Mouse (Mus musculus): Measurements from ENCODE around the gene Bicd2. TPM values are rescaled to one million over a fixed set of nuclear protein-coding genes. Genes with fewer than 3 reads are reported as not detected.

The Bicd2 gene
- polyA plus RNA-seq, 1 experiment from 2014 or later = 45.2 TPM

DNA sequence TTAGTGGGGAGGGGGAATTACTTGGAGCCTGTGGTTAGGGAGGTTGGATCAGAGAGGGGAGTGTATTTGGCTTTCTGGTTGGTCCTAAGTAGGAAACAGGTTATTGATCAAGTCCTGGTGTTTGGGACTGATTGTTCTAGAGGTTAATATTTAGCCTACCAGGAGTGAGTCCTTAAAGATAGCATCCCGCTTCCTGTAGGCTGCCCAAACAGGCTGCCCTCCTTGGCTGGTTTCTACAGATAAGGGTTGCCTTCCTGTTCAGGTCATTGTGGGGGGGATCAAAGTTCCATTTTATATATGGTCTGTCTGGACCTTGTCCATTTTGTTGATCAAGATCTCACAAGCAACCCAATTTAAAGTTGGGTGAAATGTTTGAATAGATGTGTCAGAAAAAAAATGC is 52.2 kb downstream of the Bicd2 start:
- CTCF ChIA-PET = no interaction called here
- H3K27me3 ChIP-seq = no peaks in the 10 kb centered on the region
- no peak for TF ChIP-seq CTCF (IDR thresholded peaks at IDR 0.05)
- ATAC-seq (no peak), DNase-seq (ENCODE audit: low read depth, low spot score) (no peak)
- in situ Hi-C loops (cut with MboI; ENCODE audit: low pct_unique_long_range_greater_than_20kb) = loop anchor here (5.0 kb wide), 1 partner anchor 249 kb away; no protein-coding TSS in a partner anchor
- POLR2A ChIA-PET = no interaction called here

DNA sequence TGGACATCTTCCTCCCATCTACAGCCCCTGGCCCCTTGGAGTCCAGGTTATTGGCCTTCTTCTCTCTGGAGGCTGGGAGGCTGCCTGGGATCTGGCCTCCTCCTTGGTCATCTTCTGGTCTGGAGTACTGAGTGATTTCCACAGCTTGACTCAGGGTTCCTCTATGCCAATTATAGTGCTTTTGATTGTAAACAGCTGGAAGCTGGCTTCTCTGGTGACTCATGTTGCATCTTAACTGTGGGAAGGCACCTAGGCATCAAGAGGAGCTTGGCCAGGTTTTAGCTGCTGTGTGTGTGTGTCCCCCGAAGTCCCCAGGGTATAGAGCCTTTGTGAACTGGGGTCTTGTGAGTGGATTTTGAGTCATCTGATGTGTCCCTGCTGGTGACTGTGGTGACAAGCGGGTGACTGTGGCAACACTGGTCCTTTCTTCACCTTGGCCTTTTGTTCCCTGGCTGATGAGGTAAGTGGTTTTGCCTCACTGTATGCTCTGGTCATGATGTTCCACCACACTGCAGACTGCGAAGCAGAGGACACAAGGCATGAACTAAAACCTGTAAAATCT is 53.6 kb downstream of the Bicd2 start:
- no peak for TF ChIP-seq CTCF (IDR thresholded peaks at IDR 0.05)
- in situ Hi-C loops (cut with MboI; ENCODE audit: low pct_unique_long_range_greater_than_20kb) = loop anchor here (5.0 kb wide), 1 partner anchor 247 kb away; no protein-coding TSS in a partner anchor
- CTCF ChIA-PET = interaction anchor here (1.0 kb wide), 1 partner anchor 9 kb away, joined by 3 read pairs; no protein-coding TSS in a partner anchor
- POLR2A ChIA-PET = no interaction called here
- peak; percentile 27 for ATAC-seq
- DNase-seq (ENCODE audit: low read depth, low spot score) = peak; percentile 28
- H3K27me3 ChIP-seq = no peaks in the 10 kb centered on the region

DNA sequence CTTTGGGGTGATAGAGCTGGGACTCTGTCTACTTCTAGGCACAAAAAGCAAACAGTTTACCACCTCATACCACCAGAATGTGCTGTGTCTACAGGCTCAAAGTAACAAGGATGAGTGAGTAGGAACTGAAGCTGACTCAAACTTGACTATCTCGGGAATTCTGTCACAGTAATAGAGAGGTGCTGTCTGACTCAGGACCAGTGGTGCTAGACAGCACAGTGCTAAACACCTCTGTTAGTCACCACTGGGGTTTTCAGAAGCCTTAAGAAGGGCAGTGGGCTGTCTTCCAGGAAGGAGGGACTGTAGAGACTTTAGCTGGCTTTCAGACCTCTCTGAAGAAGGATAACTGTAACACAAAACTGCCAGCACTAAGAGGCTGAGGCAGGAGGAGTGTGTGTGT is 55.4 kb downstream of the Bicd2 start:
- peak; percentile 71 for ATAC-seq
- peak; percentile 76 for DNase-seq (ENCODE audit: low read depth, low spot score)
- CTCF ChIA-PET = no interaction called here
- no peak for TF ChIP-seq CTCF (IDR thresholded peaks at IDR 0.05)
- POLR2A ChIA-PET = interaction anchor here (0.6 kb wide), 1 partner anchor 19 kb away, joined by 4 read pairs; no protein-coding TSS in a partner anchor
- no peaks in the 10 kb centered on the region for H3K27me3 ChIP-seq
- in situ Hi-C loops (cut with MboI; ENCODE audit: low pct_unique_long_range_greater_than_20kb) = no loop called here

DNA sequence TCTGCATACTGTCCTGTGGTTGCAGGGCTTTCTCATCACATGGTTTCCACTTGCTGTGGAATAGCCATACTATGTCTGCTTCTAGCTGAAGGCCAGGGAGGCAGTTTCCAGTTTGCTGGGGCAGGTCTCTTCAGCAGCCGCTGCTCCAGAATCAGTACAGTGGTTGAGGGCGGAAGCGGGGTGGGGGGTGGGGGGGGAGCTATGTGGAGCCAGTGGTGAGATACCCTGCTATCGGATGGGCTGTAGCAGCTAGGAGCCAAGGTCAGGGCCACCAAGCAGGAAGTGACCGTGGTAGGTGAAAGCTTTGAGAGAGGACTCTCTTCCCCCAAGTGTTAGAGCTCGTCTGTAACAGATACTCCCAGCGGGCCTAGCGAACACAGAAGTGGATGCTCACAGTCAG is 56.8 kb downstream of the Bicd2 start:
- no peaks in the 10 kb centered on the region for H3K27me3 ChIP-seq
- ATAC-seq (no peak), DNase-seq (ENCODE audit: low read depth, low spot score) (no peak)
- TF ChIP-seq CTCF (IDR thresholded peaks at IDR 0.05) = no peak
- POLR2A ChIA-PET = no interaction called here
- CTCF ChIA-PET = no interaction called here
- in situ Hi-C loops (cut with MboI; ENCODE audit: low pct_unique_long_range_greater_than_20kb) = no loop called here

DNA sequence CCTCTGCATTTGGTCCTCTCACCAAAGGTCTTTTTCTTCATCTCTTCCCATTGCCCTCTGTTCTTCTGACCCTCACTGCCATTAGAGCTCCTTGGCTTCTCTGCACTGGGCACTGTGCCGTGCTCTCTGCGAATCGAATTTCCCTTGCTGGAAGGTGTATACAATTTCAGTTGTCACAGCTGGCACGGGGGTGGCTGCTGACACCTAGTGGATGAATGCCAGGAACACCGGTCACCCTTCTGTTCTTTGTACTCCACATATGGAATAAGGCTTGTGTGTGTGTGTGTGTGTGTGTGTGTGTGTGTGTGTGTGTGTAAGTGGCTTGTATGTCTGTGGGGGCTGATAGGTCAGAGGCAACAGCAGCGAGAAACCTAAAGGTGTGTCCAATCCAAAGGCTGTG is 58.8 kb downstream of the Bicd2 start:
- CTCF ChIA-PET = no interaction called here
- no peak for ATAC-seq
- in situ Hi-C loops (cut with MboI; ENCODE audit: low pct_unique_long_range_greater_than_20kb) = no loop called here
- no peak for TF ChIP-seq CTCF (IDR thresholded peaks at IDR 0.05)
- no peaks in the 10 kb centered on the region for H3K27me3 ChIP-seq
- POLR2A ChIA-PET = no interaction called here
- DNase-seq (ENCODE audit: low read depth, low spot score) = no peak

DNA sequence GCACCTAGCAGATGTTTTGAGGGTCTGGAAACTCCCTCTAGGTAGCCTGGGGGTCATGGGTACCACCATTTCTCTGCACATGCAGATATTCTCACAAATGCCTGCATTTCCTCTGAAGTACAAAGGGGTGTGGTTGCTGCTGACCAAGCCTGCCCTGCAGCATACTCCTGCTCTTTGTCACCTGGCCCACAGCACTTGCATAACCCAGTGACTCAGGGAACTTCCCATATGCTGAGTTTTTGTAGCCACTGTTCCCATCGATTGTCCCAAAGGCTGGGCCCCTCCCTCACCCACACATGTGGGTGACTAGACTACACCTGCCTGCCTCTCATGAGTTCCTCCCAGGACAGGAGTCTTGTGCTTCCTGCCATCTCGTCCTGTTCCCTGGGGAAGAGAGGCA is 61.2 kb downstream of the Bicd2 start:
- in situ Hi-C loops (cut with MboI; ENCODE audit: low pct_unique_long_range_greater_than_20kb) = no loop called here
- DNase-seq (ENCODE audit: low read depth, low spot score) (no peak), ATAC-seq (no peak)
- TF ChIP-seq CTCF (IDR thresholded peaks at IDR 0.05) = no peak
- CTCF ChIA-PET = no interaction called here
- POLR2A ChIA-PET = no interaction called here
- peaks cover 3% of the 10 kb centered on the region for H3K27me3 ChIP-seq

DNA sequence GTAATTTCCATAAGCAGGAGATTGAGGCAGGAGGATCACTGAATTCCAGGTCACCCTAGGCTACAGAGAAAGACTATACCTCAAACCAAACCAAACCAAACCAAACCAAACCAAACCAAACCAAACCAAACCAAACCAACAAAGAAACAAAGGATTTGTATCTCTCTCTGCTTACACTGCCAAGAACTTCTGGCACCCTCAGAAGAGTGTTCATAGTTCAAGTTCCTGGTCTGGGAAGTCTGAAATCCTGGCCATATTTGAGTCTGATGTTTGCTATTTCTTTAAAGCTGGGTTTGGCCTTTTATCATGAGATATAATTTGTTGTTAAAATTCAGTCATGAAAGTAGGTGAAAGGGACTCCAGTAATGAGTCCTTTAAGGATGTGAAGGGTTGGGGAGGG is 66.4 kb downstream of the Bicd2 start:
- ATAC-seq (no peak), DNase-seq (ENCODE audit: low read depth, low spot score) (no peak)
- ChIA-PET CTCF (no interaction called here), POLR2A (no interaction called here)
- peaks cover 3% of the 10 kb centered on the region for H3K27me3 ChIP-seq
- in situ Hi-C loops (cut with MboI; ENCODE audit: low pct_unique_long_range_greater_than_20kb) = no loop called here
- no peak for TF ChIP-seq CTCF (IDR thresholded peaks at IDR 0.05)

DNA sequence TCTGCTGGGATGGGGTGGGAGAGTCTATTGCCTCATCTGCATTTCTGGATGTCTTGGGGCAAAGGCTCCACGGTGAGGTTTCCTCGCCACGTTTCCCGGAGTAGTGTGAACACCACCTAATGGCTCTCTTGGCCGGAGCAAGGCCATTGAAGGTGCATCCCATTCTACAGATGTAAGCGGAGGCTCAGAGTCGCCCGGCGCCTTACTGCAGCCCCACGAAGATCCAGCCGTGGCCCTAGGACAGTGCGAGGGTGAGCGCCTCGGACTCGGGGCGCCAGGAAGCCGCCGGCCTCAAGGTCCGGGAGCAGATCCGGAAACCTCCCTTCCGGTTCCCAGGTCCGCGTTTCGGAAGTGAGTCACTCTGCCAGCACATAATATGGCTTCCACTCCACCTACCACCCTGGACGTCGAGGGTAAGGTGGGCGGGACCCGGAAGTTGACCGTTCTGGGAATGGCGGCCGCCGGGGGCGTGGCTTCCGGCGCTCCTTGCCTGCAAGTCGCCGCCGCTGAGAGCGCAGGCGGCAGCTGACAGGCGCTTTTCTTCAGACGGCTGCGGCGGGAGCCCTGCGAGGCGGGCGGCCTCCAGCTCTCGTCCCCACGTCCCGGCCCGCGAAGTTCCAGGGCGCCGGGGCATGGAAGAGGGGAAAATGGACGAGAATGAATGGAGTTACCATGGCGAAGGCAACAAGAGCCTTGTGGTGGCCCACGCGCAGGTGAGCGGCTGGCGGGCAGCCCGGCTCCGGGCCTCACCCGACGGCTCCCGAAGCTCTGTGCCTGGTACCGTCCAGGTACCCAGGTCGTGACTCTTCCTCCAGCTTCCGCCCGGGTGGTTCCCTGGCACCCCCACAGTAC is 79.6 kb downstream of the Bicd2 start, which contains the start of gene Ippk:
Ippk (plus strand) TSS at position 496 of the 852 bp plus-strand sequence.
- peak; percentile 80 for DNase-seq (ENCODE audit: low read depth, low spot score)
- TF ChIP-seq CTCF (IDR thresholded peaks at IDR 0.05) = no peak
- no peaks in the 10 kb centered on the region for H3K27me3 ChIP-seq
- POLR2A ChIA-PET = interaction anchor here (1.5 kb wide), 1 partner anchor 37 kb away, joined by 4 read pairs; no protein-coding TSS in a partner anchor
- ATAC-seq = peak; percentile 96
- CTCF ChIA-PET = no interaction called here
- in situ Hi-C loops (cut with MboI; ENCODE audit: low pct_unique_long_range_greater_than_20kb) = no loop called here

DNA sequence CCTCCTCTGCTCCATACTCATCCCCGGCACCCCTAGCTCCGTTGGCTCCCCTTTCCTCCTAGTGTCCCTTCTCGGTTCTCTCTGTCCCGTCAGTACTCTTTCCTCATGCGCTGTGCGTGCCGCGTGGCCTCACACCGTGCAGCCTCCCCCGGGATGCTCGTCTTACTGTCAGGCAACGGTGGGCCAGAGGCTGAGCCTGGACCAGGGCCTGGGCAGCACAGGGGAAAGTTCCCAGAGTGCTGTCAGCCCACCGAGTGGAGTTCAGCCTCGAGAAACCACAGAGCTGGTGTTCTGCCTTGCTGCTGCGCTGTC is 80.2 kb downstream of the Bicd2 start:
- TF ChIP-seq CTCF (IDR thresholded peaks at IDR 0.05) = no peak
- in situ Hi-C loops (cut with MboI; ENCODE audit: low pct_unique_long_range_greater_than_20kb) = no loop called here
- CTCF ChIA-PET = no interaction called here
- POLR2A ChIA-PET = no interaction called here
- DNase-seq (ENCODE audit: low read depth, low spot score) (no peak), ATAC-seq (peak; percentile 40)
- H3K27me3 ChIP-seq = no peaks in the 10 kb centered on the region

DNA sequence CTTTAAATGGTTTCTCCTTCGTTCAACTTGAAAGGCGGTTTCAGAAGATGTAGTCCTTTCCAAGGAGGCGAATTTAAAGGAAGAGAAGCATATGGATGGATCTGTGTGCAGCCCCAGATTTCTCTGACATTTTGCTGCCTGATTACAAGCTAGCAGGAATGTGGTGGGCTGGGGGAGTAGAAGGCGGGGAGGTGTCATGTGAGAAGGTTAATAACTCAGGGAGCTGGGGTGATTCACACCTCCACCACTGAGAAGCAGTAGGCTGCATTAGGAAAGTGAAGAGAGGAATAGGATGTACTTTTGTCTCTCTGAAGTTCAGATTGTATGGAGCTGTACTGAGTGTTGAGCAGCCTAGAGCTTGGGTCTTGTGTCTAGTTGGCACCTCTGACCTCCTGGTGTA is 80.6 kb downstream of the Bicd2 start:
- ChIA-PET POLR2A (no interaction called here), CTCF (interaction anchor here (1.1 kb wide), 1 partner anchor 84 kb away, joined by 3 read pairs; no protein-coding TSS in a partner anchor)
- in situ Hi-C loops (cut with MboI; ENCODE audit: low pct_unique_long_range_greater_than_20kb) = no loop called here
- ATAC-seq (no peak), DNase-seq (ENCODE audit: low read depth, low spot score) (no peak)
- no peak for TF ChIP-seq CTCF (IDR thresholded peaks at IDR 0.05)
- no peaks in the 10 kb centered on the region for H3K27me3 ChIP-seq

DNA sequence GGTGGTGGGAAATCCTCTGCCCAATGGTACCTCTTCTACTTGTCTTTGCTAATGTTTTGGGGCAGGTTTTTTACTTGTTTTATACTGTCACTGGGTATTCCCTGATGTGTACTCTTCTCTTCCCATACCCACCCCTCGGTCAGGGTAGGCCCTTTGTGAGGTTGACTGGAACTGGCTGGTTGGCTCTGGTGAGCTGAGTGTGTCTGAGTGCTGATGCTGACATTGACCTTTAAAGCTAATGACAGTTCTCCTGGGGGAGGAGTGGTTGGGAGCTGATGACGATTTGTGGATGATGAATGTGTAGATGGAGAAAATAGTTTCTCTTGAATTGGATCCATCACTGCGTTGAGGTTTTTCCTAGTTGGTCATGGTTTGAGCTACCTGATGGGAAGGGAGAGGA is 85.4 kb downstream of the Bicd2 start:
- ATAC-seq (no peak), DNase-seq (ENCODE audit: low read depth, low spot score) (no peak)
- in situ Hi-C loops (cut with MboI; ENCODE audit: low pct_unique_long_range_greater_than_20kb) = no loop called here
- ChIA-PET CTCF (interaction anchor here (1.0 to 1.7 kb wide), 3 partner anchors 10 to 29 kb away, joined by 3 read pairs; no protein-coding TSS in a partner anchor), POLR2A (no interaction called here)
- no peaks in the 10 kb centered on the region for H3K27me3 ChIP-seq
- TF ChIP-seq CTCF (IDR thresholded peaks at IDR 0.05) = no peak
